Mouse (Mus musculus) testis, adult 2 months (tissue): ENCODE measurements around the gene Zfp827.

Experiments
- CTCF ChIP-seq: fragments of 200-500 bp; IDR thresholded peaks from 2 replicates; pipeline ENCODE4 v1.5.1; 2012; ENCODE audit warnings: low read depth, mild to moderate bottlenecking, inconsistent platforms, low read length, moderate library complexity; ENCODE audit not compliant: control insufficient read depth, insufficient read depth, insufficient replicate concordance
- POLR2A ChIP-seq: fragments of 200-500 bp; IDR thresholded peaks from 2 replicates; pipeline ENCODE4 v1.6.1; 2012; ENCODE audit warnings: low read depth, mild to moderate bottlenecking, inconsistent platforms, low read length, moderate library complexity; ENCODE audit not compliant: control insufficient read depth

DNA sequence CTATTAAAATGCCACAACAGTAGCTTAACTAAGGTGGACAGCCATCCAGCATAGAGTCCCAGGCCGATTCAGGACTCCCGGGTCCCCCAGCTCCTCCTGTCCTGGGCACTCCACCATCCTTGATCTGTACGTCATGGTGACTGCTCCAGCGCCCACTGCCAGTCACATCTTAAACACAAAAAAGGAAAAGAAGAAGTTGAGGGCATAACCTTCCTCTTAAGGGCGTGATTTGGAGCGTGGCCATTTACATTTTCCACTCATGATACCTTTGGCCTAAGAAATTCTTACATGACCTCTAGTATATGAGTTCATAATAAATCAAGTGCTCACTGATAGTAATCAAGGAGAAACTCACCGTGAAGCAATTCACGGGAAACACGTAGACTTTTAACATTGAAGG, 131.2 kb downstream of the Zfp827 start:
- TF ChIP-seq CTCF: no peak
- no peak for TF ChIP-seq POLR2A
